Mouse (Mus musculus) Patski (cell line): ENCODE measurements at regions not wholly inside any gene's neighbourhood (a gene's known extent, or its start where the extent isn't known, plus 50 kb on each side); places are given as distances from the start of the nearest gene placed in this dataset.

Experiments used
- ATAC-seq: fragments of 100-300 bp; one replicate; pipeline ENCODE4 v1.8.0; 2021
- CTCF ChIA-PET: fragments of 350-600 bp; sonication (Branson Sonifier 250); formaldehyde crosslinking; loops from one replicate; lab custom pipeline; 2022; ENCODE audit warnings: inconsistent platforms; lab: Charles Lee
- POLR2A ChIA-PET: fragments of 350-600 bp; sonication (Branson Sonifier 250); formaldehyde crosslinking; loops from one replicate; lab custom pipeline; 2022; ENCODE audit warnings: antibody characterized with exemption, inconsistent platforms; lab: Charles Lee
- DNase-seq: peaks from one replicate; pipeline ENCODE4 v3.0.0-alpha.2; 2011; ENCODE audit warnings: low read depth, low spot score
- H3K27me3 ChIP-seq: fragments of 371-371 bp; one replicate; pipeline ENCODE4 v1.5.1; 2021
- CTCF ChIP-seq: fragments of 100-300 bp; IDR thresholded peaks from one replicate; pipeline ENCODE4 v1.5.1; 2021
- in situ Hi-C: fragments of 300-500 bp; cut with MboI; formaldehyde crosslinking; loops from 3 replicates; pipeline ENCODE4 v1.11.1; 2018; ENCODE audit warnings: low pct_unique_long_range_greater_than_20kb, mixed read lengths

DNA sequence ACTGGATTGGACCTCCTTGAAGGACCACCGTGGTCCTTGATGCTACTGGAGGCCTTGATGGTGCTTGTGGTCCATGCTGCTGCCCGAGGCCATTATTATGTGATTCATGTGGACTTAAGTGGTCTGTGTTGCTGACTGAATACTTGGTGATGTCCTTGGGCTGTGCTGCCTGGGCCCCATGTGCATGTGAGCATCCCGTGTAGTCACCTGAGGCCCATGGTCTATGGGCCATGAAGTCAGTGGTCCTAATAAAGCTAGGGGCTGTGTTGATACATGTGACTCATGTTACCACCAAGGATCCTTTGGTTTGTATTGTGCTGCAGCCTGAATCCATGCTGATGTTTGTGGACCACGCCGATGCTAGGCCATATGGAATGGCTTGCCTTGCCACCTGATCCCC, 456.1 kb upstream of the Zic4 start:
- TF ChIP-seq CTCF, result no peak
- POLR2A ChIA-PET, result no interaction called here
- CTCF ChIA-PET, result no interaction called here
- DNase-seq (no peak), ATAC-seq (no peak)
- H3K27me3 ChIP-seq, result no peaks in the 10 kb centered on the region
- in situ Hi-C loops, result loop anchor here (5.0 kb wide), 1 partner anchor 56 kb away; no protein-coding TSS in a partner anchor

DNA sequence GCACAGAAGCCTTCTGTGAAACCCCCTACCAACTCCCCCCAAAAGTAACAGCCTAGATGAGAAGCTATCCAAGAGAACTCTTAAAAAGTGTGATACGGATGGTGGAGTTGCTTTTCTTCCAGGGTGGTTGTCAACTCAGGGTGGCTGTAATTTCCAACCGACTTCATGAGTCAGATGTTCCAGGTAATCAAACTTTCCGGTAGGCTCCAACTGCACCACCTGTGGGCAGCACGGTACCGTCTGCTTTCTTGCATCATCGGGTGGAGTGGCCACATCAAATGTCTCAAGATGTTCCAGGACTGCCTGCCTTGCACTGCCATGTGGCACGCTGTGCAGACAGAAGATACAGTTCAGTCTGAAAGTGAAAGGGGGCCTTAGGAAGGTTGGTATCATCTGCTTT, 455.5 kb upstream of the Zic4 start:
- in situ Hi-C loops, result loop anchor here (5.0 kb wide), 1 partner anchor 56 kb away; no protein-coding TSS in a partner anchor
- DNase-seq (no peak), ATAC-seq (no peak)
- ChIA-PET CTCF (no interaction called here), POLR2A (no interaction called here)
- TF ChIP-seq CTCF, result no peak
- no peaks in the 10 kb centered on the region for H3K27me3 ChIP-seq

DNA sequence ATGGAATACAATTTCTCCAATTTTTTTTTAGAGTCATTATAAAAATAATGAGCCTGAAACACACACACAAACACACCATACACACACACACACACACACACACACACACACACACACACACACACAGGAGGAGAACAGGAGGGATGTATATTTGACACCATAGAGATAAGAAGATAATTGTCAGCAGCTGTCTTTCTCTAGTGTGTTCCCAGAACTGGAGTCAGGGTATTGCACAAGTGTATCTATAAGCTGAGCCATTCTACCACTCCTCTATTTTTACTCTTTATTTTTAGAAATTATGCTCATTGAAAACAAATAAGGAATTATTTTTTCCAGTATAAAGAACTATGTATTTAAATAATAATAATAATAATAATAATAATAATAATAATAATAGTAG, 407.6 kb upstream of the Zic4 start:
- ATAC-seq, result no peak

DNA sequence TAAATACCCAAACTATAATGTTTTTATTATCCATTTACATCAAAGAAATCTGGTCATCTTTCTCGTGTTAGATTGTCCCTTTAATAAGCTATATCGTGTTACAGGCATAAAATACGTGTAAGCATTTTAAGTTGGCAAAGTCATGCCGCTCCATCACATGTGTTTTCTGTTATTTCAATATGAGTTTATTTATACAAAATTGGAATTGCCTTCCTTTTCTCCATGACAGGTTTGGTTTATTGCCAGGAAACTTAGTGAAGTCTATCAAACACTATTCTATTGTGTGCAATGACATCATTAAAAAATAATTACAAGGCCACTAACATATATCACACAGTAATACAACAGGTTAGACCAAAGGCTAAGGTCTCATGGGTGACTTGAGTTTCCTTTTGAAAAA, 400.8 kb upstream of the Zic4 start:
- no peaks in the 10 kb centered on the region for H3K27me3 ChIP-seq
- TF ChIP-seq CTCF, result no peak
- DNase-seq, result no peak
- CTCF ChIA-PET, result no interaction called here
- in situ Hi-C loops, result loop anchor here (5.0 kb wide), 1 partner anchor 54 kb away; no protein-coding TSS in a partner anchor
- POLR2A ChIA-PET, result no interaction called here
- ATAC-seq, result no peak

More for the DNA sequence above, 407.6 kb upstream of the Zic4 start:
- TF ChIP-seq CTCF, result no peak
- POLR2A ChIA-PET, result no interaction called here
- in situ Hi-C loops, result no loop called here
- H3K27me3 ChIP-seq, result no peaks in the 10 kb centered on the region
- CTCF ChIA-PET, result interaction anchor here (1.0 kb wide), 1 partner anchor 28 kb away, joined by 3 read pairs; no protein-coding TSS in a partner anchor
- DNase-seq, result no peak

DNA sequence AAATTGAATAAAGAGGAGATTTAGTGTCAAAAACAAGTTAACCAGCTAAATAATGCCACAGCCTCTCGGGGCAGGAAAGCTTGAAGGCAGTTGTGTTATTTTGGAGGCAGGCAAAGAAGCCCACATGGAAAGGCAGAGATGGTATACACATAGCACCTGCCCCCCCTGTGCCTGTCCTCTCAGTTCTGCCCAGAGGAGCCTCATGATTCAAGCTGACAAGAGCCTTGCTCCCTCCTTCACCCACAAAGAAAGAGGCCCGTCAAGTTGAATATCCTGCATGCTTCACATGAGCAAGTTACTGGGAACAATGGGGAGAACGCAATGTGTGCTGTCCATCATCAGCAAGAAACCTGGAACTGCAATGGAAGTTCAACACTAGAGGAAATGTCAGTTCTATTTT, 398.2 kb upstream of the Zic4 start:
- ChIA-PET CTCF (no interaction called here), POLR2A (no interaction called here)
- in situ Hi-C loops, result loop anchor here (5.0 kb wide), 1 partner anchor 57 kb away; no protein-coding TSS in a partner anchor
- no peak for DNase-seq
- H3K27me3 ChIP-seq, result no peaks in the 10 kb centered on the region
- ATAC-seq, result no peak
- TF ChIP-seq CTCF, result no peak

DNA sequence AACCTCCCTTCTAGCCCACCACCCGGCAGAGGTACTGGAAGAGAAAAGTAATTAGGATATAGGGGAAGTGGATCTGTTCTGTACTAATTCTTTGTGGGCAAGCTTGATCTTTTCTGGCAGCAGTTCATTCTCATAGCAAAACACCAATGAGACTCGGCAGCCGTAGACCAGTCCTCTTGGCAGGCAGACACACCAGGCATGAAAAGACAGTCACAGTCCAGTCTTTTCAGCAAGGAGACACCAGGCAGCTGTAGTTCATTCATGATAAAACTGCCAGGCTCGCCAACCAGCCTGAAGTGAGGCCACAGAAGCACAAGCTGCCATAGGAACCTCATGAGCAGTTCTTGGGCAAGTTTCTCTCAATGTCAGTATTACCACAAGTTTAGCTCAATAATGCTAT, 383.5 kb upstream of the Zic4 start:
- ChIA-PET POLR2A (no interaction called here), CTCF (no interaction called here)
- no peak for TF ChIP-seq CTCF
- in situ Hi-C loops, result no loop called here
- DNase-seq (no peak), ATAC-seq (no peak)
- H3K27me3 ChIP-seq, result no peaks in the 10 kb centered on the region

DNA sequence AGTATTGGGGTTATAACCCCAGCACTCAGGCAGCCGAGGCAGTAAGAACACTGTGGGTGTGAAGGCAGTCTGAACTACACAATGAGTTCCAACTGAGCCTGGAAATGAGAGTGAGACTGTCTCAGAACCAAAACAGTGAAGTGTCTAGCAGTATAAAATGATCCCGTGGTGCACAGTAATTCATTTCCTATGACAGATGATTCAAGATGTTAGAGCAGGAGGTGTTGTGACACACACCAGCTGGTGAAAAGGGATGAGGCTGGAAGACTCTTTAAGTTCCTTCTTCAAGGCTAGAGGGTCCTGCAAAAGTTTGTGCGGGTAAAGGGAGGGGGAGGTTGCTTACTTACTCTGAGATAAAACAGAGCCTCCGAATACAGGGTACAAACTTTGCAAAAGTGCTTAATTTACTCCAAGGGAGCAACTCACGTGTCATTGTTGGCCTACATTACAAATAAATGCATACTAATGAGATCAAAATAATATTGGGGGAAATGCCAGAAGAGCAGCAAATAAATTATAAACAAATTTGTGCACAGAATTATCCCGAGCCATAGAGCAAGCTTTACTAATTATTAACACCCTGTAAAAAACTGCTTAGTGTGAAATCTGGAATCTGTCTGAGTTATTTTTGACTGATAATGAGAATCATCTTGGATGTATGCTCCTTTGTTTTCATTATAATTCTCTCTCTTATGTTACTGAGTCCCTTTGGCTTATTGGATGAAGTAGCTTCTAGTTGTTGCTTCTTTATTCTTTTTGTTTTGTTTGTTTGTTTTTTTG, 382.0 kb upstream of the Zic4 start:
- no peak for DNase-seq
- CTCF ChIA-PET, result no interaction called here

DNA sequence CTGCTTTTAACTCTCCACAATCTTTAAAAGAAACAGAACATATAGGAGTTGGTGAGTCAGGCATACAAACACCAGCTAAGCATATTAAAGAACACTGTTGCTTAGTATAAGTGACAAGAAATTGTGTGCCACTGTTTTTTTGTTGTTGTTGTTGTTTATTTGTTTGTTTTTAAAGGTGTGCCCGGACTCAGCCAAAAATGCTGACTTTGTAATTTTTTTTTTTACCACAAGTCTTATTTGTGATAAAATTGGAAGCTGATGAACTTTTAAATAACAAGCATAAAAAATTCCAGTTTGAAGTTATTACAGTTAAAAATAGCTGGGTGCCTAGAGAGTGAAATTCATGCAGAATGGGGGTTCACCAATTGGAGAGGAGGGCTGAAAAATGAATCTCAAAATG, 363.0 kb upstream of the Zic4 start:
- CTCF ChIA-PET, result no interaction called here
- in situ Hi-C loops, result no loop called here

More for the DNA sequence above, 382.0 kb upstream of the Zic4 start:
- in situ Hi-C loops, result no loop called here
- no peak for TF ChIP-seq CTCF
- ATAC-seq, result no peak
- no peaks in the 10 kb centered on the region for H3K27me3 ChIP-seq
- POLR2A ChIA-PET, result no interaction called here

DNA sequence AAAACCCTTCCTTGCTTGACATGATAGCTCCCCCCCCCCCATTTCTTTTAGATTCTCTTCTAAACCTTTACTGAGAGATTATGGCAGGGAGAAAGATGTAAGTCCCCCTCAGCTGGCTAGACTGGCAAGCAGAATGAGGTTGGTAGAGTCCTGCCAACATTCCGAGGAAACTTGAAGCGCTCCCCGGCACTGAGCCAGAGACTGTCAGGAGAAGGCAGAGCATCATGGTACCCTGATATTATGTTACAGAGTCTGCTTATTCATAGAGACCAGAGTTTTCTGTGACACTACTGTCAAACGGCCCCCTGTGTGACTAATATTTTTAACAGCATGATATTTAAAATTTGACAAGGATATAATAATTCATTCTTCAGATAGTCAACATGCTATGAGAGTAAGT, 358.0 kb upstream of the Zic4 start:
- no peak for DNase-seq
- ATAC-seq, result no peak
- POLR2A ChIA-PET, result no interaction called here
- no peaks in the 10 kb centered on the region for H3K27me3 ChIP-seq
- in situ Hi-C loops, result no loop called here
- TF ChIP-seq CTCF, result no peak
- CTCF ChIA-PET, result no interaction called here

More for the DNA sequence above, 363.0 kb upstream of the Zic4 start:
- no peak for ATAC-seq
- POLR2A ChIA-PET, result no interaction called here
- no peaks in the 10 kb centered on the region for H3K27me3 ChIP-seq
- DNase-seq, result no peak
- no peak for TF ChIP-seq CTCF

DNA sequence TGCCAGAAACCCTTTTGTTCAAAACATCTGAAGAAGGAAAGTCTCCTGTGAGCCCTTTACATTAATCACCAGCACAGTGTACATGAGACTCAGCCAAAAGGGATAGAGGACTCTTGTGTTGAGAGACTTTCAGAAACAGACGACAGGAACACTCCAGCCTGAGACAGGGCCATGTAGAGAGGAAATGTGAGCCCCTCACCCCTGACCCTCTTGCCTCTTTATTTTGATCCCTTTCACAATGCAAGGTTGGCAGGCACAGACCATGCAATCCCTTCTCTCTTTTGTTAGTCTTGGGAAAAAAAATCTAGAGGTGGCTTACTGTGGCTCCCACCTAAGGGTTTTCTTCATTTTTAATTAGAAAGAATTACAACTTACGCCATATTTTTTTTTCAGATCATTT, 321.7 kb upstream of the Zic4 start:
- DNase-seq, result no peak
- H3K27me3 ChIP-seq, result no peaks in the 10 kb centered on the region
- POLR2A ChIA-PET, result no interaction called here
- ATAC-seq, result no peak
- TF ChIP-seq CTCF, result no peak
- CTCF ChIA-PET, result no interaction called here
- in situ Hi-C loops, result no loop called here

DNA sequence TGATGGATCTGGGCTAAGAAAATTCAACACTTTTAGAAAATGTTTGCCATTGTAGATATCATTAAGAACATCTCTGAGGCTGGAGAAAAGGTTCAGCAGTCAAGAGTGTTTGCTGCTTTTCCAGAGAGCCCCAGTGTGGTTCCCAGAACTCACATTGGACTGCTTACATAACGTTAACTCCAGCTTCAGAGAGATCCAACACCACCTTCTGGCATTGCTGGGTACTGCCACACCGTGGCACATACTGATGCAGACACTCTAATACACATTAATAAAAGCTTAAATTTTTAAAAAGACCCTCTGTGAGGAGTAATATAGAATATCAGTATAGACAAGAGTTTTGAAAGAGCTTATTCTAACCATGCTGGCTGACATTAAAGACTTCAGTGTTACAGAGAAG, 313.6 kb upstream of the Zic4 start:
- no peak for ATAC-seq
- no peak for TF ChIP-seq CTCF
- DNase-seq, result no peak
- no peaks in the 10 kb centered on the region for H3K27me3 ChIP-seq
- in situ Hi-C loops, result no loop called here
- ChIA-PET POLR2A (no interaction called here), CTCF (interaction anchor here (1.0 kb wide), 1 partner anchor 134 kb away, joined by 3 read pairs; no protein-coding TSS in a partner anchor)
